Mouse (Mus musculus) limb, embryonic 13.5 days (tissue): ENCODE results near the gene Sytl3. TPM values are rescaled to one million over a fixed set of nuclear protein-coding genes. Genes with fewer than 3 reads are reported as not detected.
"Not testable (repeated sequence)": the region's sequence is repeated elsewhere in the genome, so short reads cannot be mapped to it uniquely, and the experiment has no call there.

Experiments used
- ATAC-seq: fragments of 200-750 bp; cut with Nextera tagmentation; 2 replicates; pipeline ENCODE4 v1.8.0; 2017; ENCODE audit warnings: low read depth, moderate number of reproducible peaks, moderate TSS enrichment; ENCODE audit not compliant: low FRiP score
- H3K27ac ChIP-seq: fragments of 300-500 bp; sonication (generic); 2 replicates; pipeline ENCODE4 v1.5.1; 2015; ENCODE audit warnings: inconsistent platforms, mild to moderate bottlenecking, moderate library complexity
- H3K27me3 ChIP-seq: fragments of 300-500 bp; sonication (generic); 2 replicates; pipeline ENCODE4 v1.6.1; 2015; ENCODE audit warnings: mild to moderate bottlenecking, inconsistent platforms
- H3K36me3 ChIP-seq: fragments of 300-500 bp; sonication (generic); 2 replicates; pipeline ENCODE4 v1.6.1; 2015; ENCODE audit warnings: inconsistent platforms, mild to moderate bottlenecking, moderate library complexity
- H3K4me1 ChIP-seq: fragments of 300-500 bp; sonication (generic); 2 replicates; pipeline ENCODE4 v1.6.1; 2015; ENCODE audit warnings: inconsistent platforms
- H3K4me2 ChIP-seq: fragments of 300-500 bp; sonication (generic); replicated peaks from 2 replicates; pipeline ENCODE4 v1.6.1; 2015; ENCODE audit warnings: inconsistent platforms, mild to moderate bottlenecking, moderate library complexity
- H3K4me3 ChIP-seq: fragments of 300-500 bp; sonication (generic); 2 replicates; pipeline ENCODE4 v1.5.1; 2015; ENCODE audit warnings: moderate library complexity, mild to moderate bottlenecking, inconsistent platforms
- H3K9ac ChIP-seq: fragments of 300-500 bp; sonication (generic); 2 replicates; pipeline ENCODE4 v1.6.1; 2015; ENCODE audit warnings: mild to moderate bottlenecking, inconsistent platforms
- H3K9me3 ChIP-seq: fragments of 300-500 bp; sonication (generic); 2 replicates; pipeline ENCODE4 v1.6.1; 2016; ENCODE audit warnings: inconsistent platforms
- WGBS: fragments of 180-500 bp; shearing (Covaris S2); methylation state at CpG from one replicate; pipeline ENCODE4 v1.1.7; 2015; 5-methylcytosine and 5-hydroxymethylcytosine counted together
- polyA plus RNA-seq: library from polyadenylated mRNA; unstranded; fragments of >200 nt; fragmentation: Nextera tagmentation; extraction: Ambion mirVana; gene quantifications from 2 replicates; pipeline ENCODE4 v1.2.1, GENCODE M21; 2015

Gene Sytl3
- polyA plus RNA-seq, 1 experiment from 2014 or later, result not detected

DNA sequence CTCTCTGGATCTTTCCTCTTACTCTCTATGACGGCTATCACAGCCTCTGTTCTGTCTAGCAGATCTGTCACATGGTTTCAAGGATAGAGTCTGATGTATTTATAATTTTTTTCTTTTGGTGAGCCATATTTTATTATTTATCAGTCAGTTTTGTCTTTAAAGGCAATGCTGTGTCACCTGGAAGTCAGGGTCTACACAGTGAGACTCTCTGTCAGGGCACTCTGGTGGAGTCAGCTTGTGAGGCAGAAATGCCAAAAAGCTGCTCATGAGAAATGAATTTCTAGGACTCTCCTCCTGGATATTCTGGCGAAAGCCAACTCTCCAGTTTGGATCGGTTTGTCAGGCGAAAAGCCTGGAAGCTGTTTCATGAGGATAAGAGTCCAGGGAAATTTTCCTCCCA lies 23.1 kb upstream of the Sytl3 start:
- H3K4me1 ChIP-seq, H3K9ac ChIP-seq, H3K36me3 ChIP-seq, H3K4me2 ChIP-seq, H3K27me3 ChIP-seq, H3K27ac ChIP-seq, H3K9me3 ChIP-seq, H3K4me3 ChIP-seq, ATAC-seq: not testable (repeated sequence)
- 100% methylated on average over 2 of the region's 4 CpGs for WGBS

DNA sequence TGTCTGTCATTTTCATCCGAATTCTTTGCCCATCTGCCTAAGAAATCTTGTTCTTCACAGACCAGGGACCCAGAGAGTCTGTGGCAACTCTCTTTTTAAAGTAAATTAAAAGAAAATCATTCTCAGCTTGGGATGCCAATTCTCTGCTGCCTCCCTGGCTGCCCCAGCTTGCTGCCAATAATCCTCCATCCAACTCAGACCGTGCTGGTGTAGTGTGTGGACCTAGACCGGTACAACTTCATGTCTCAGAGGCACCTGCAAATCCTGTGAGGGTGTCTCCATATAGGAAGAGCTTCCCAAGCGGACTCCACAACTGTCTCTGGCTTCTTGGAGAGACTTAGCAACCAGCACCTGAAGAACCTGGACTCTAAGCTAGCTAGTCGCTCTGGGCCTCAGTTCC lies 22.0 kb upstream of the Sytl3 start:
- WGBS, result 82% methylated on average over 5 of the region's 5 CpGs
- no peak overlapping the region for H3K9ac ChIP-seq
- no peak for ATAC-seq
- H3K4me3 ChIP-seq, result no peak overlapping the region
- no peaks in the 10 kb centered on the region for H3K27me3 ChIP-seq
- no peak overlapping the region for H3K4me2 ChIP-seq
- H3K9me3 ChIP-seq, result peaks cover 6% of the 10 kb centered on the region; the same call in 1 of the 2 replicates
- H3K4me1 ChIP-seq, result no peaks in the 10 kb centered on the region
- H3K36me3 ChIP-seq, result no peaks in the 10 kb centered on the region
- no peak overlapping the region for H3K27ac ChIP-seq

DNA sequence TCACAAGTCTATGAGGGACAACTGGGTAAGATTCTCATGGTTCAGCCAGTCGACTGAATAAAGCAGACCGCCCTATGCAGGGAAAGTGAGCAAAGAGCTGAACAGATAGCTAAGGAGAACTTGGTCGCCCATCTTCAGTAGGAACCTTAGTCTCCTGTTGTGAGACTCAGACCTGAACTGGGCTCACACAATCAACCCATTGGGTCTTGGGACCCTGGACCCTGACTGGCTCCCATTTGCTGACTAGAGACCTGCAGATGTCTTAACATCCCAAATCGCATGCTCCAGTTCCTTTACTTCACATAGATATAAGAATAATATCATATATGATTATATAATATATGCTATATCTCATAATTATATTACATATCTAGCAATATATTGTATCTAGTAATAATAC lies 21.5 kb upstream of the Sytl3 start:
- H3K4me1 ChIP-seq, H3K9me3 ChIP-seq, H3K9ac ChIP-seq, H3K27me3 ChIP-seq, H3K27ac ChIP-seq, H3K4me2 ChIP-seq, H3K4me3 ChIP-seq, ATAC-seq, H3K36me3 ChIP-seq: not testable (repeated sequence)
- WGBS, result 88% methylated on average over 4 of the region's 4 CpGs

DNA sequence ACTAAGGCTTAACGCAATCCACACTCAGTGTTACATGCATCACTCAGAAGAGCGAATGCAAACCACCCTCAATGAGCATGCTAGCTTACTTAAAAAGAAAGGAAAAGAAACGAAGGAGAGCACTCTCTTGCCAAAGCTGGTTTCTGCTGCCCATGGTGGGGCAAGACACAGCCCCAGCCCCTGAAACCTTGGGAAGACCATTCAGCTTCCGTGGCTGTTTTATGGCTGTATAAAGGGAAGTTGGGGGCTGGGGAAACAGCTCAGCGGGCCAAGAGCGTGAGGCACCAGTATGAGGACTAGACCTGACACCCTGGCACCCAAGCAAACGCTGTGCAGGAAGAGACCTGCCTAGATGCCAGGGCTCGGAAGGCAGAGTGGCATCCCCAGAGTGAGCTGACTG lies 20.4 kb upstream of the Sytl3 start:
- not testable (repeated sequence) for ATAC-seq, H3K27ac ChIP-seq, H3K9me3 ChIP-seq, H3K4me1 ChIP-seq, H3K9ac ChIP-seq, H3K27me3 ChIP-seq, H3K4me3 ChIP-seq, H3K4me2 ChIP-seq, H3K36me3 ChIP-seq
- WGBS, result 81% methylated on average over 8 of the region's 8 CpGs

DNA sequence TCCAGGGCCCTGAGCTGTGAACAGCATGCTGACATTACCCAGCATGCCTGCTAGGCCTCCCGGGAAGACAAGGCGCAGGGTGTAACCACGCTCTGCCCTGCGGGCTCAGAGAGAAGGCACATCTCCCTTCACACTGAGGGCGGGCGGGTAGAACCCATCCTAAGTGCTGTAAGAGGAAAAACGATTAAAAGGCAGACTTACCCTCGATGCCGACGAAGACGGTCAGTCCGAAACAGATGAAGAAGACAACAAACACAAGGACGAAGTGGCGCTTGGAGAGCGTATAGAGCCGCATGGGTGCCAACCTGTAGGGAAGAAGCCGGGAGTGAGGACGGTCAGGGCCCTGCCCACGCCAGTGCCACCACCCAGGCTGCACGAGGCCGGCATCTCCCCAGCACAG lies 19.4 kb upstream of the Sytl3 start:
- H3K9me3 ChIP-seq, ATAC-seq, H3K9ac ChIP-seq, H3K4me1 ChIP-seq, H3K4me3 ChIP-seq, H3K4me2 ChIP-seq, H3K27me3 ChIP-seq, H3K36me3 ChIP-seq, H3K27ac ChIP-seq: not testable (repeated sequence)
- WGBS, result 93% methylated on average over 16 of the region's 21 CpGs

DNA sequence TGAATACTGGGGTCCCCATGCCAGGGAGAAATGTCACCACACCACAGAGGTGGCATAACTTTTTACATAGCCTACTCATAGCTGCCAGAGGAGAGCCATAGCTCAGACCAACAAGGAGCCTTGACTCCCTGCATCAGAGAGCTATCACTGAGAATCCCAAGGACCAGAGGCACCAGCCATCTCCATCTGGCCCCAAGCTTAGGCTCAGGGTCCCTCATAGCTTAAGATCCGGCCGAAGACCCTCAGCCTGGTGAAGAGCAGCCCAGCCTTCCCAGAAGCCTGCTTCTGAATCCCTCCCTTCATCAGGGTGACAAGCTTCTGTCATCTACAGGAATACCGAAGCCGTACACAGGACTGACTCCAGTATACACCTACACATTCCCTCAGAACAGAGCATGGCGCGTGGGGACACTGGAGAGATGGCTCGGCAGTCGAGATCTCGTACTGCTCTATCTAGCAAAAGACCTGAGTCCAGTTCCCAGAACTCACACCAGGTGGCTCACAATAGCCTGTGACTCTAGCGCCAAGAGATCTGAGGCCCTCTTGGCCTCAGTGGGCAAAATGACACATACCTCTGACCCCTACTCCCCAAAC lies 18.8 kb upstream of the Sytl3 start:
- not testable (repeated sequence) for ATAC-seq, H3K36me3 ChIP-seq, H3K27me3 ChIP-seq, H3K4me1 ChIP-seq, H3K9ac ChIP-seq, H3K9me3 ChIP-seq, H3K4me2 ChIP-seq, H3K4me3 ChIP-seq, H3K27ac ChIP-seq
- WGBS, result 93% methylated on average over 10 of the region's 10 CpGs

DNA sequence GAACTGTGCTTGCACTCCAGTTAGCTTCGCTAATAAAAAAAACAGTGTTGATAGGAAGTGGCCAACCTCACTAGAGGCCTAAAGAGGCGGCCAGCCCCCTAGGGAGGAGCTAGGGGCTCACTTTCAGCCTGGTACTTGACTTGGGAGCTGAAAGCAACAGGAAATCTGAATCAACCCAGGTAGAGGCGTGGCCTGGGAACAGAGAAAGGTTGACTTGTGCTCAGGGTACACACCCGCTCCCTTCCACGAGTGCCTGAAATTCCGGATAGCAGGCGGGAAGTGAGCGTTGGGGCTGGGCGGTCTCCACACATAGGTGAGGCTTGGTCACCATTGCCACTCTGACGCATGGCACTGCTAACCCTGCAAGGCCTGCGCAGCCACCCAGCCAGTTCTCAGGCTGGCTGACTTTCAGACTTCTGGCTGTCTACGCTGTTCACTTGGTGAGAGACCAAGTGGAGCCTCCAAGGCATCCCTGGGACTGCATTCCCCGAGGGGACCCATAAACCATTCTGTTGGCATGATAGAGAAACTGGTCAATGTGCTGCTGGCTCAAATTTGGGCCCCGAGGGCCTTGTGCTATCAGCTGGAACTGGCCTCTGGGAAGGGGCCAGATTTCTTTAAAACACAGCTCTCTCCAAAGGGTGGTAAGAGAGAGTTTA lies 18.0 kb upstream of the Sytl3 start:
- not testable (repeated sequence) for H3K9me3 ChIP-seq, H3K36me3 ChIP-seq, H3K27ac ChIP-seq, H3K27me3 ChIP-seq, H3K4me1 ChIP-seq, H3K4me2 ChIP-seq, H3K4me3 ChIP-seq, H3K9ac ChIP-seq
- 67% methylated on average over 14 of the region's 14 CpGs for WGBS
- peak; percentile 51; the same call in 1 of the 2 replicates for ATAC-seq

DNA sequence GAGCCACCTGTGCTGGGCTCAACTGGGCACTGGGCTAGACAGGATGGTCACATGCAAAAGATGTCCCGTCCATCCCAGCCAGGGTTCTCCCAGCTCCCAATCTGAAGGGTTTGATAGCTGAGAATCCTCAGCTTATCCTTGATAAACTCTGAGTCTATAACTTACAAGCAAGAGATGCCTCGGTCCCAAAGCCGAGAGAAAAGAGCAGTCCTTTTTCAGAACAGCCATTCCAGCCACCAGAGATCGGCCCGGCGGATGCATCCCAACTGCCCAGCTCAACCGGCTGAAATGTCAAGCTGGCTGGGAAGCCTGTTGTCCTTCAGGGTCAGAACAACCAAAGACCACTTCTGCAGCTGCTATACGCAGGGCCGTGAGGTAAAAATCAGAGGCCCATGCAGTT lies 14.7 kb upstream of the Sytl3 start:
- H3K9me3 ChIP-seq, H3K27me3 ChIP-seq, H3K9ac ChIP-seq, H3K4me1 ChIP-seq, H3K27ac ChIP-seq, H3K4me2 ChIP-seq, H3K4me3 ChIP-seq, H3K36me3 ChIP-seq, ATAC-seq: not testable (repeated sequence)
- WGBS, result 90% methylated on average over 9 of the region's 9 CpGs

DNA sequence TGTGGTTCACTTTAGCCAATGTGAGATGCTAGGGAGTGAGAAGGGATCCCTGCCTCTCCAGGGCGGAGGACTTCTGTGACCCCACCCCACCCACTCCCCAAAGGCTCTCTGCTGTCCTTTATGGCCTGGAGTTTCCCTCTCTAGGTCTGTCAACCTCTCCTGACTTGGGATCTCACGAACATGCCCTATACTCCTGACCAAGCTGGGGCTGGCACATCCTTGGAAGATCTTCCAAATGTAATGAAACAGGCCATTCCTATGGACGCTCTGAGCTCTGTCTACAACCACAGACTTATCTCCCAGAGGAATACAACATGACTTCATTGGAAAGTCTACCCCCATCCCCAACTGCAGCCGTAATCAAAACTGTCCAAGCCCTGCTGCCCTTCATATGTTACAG lies 14.2 kb upstream of the Sytl3 start:
- not testable (repeated sequence) for H3K27ac ChIP-seq, H3K36me3 ChIP-seq, H3K9ac ChIP-seq, H3K4me1 ChIP-seq, H3K4me3 ChIP-seq, H3K9me3 ChIP-seq, H3K4me2 ChIP-seq, ATAC-seq, H3K27me3 ChIP-seq
- WGBS, result 86% methylated on average over 4 of the region's 4 CpGs

DNA sequence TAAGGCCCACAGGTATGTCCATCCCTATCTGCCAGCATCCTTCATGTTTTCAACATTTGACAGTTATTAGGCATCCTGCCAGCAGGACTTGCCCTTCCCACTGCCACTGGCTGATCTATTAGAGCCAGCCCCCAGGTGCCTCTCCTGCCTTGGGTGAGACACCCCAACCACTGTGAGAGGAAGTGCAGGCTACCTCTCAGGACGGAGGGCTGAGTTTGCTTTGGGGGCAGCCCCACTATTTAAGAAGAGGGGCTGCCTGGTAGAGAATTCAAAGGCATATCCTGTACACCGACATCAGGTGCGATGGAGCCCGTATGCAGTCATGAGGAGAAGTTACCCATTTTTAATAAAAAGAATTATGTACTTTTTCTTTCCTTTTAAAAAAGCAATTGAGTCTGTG lies 13.2 kb upstream of the Sytl3 start:
- not testable (repeated sequence) for H3K9ac ChIP-seq, H3K27ac ChIP-seq, H3K4me3 ChIP-seq, H3K36me3 ChIP-seq, H3K9me3 ChIP-seq, ATAC-seq, H3K4me1 ChIP-seq, H3K4me2 ChIP-seq, H3K27me3 ChIP-seq
- 93% methylated on average over 4 of the region's 4 CpGs for WGBS

DNA sequence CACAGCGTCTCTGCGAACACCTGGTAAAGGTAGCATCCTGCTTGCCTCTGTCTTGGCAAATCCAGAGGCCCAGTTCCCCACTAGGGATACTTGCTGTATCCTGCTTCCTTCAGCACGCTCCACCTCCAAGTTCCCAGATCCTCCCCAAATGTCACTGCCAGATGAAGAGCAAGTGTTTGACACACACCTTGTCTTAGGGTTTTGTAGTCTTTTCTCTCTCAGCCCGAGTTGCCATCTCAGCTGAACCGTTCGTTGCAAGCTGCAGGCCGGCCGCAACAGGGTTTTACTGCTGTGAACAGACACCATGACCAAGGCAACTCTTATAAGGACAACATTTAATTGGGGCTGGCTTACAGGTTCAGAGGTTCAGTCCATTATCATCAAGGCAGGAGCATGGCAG lies 12.1 kb upstream of the Sytl3 start:
- not testable (repeated sequence) for H3K4me3 ChIP-seq, H3K4me1 ChIP-seq, H3K36me3 ChIP-seq, H3K4me2 ChIP-seq, H3K27me3 ChIP-seq, H3K9ac ChIP-seq, H3K9me3 ChIP-seq, H3K27ac ChIP-seq, ATAC-seq
- WGBS, result 97% methylated on average over 8 of the region's 8 CpGs

DNA sequence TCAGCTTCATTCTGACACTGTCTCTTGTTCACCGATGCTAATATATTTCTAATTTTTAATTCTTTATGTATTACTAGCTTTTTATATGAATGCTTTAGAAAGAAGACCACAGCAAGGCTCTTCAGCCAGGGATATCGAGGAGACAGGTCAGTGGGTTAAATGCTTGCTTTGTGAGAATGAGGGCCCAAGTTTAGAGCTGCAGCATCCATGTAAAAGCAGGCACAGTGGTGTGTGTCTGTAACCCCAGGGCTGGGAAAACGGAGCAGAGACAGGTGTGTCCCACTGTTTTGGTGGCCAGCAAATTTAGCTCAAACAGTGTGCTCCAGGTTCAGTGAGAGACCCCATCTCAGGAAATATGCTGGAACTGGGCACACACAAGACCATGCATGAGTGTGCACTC lies 11.4 kb upstream of the Sytl3 start:
- H3K27ac ChIP-seq, H3K4me2 ChIP-seq, ATAC-seq, H3K36me3 ChIP-seq, H3K4me3 ChIP-seq, H3K9me3 ChIP-seq, H3K9ac ChIP-seq, H3K27me3 ChIP-seq, H3K4me1 ChIP-seq: not testable (repeated sequence)
- 95% methylated on average over 3 of the region's 3 CpGs for WGBS

DNA sequence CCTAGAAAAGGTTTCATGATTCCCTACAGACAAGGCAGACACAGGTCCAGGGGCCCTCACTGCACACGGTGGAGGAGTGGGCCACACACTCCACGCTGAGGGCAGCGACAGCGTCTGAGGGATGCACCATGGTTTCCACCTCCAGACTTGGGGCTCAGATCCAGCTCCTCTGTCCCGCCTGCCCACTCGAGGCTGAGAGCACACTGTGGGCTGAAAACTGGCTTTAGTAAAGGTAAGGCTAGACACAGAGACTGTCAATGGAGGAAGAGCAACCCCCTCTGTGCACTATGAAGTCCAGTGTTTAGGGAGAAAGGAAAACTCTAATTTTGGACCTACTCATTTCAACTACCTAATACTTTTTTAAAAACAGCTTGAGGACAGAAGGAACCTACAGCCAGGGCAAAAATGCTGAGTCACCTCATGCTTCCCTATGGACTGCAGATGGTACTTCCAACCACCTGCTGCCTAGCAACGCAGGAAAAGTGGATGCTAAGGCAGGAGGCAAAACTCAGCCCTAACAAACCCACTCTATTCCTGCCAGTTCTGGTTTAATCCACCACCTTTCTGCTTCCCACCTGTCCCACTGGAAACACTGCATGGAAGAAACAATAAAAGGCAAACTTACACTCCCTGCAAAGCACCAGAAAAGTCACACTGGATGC lies 7.9 kb upstream of the Sytl3 start:
- H3K36me3 ChIP-seq, H3K27me3 ChIP-seq, H3K4me3 ChIP-seq, H3K27ac ChIP-seq, H3K4me2 ChIP-seq, H3K4me1 ChIP-seq, H3K9ac ChIP-seq, H3K9me3 ChIP-seq, ATAC-seq: not testable (repeated sequence)
- 83% methylated on average over 3 of the region's 7 CpGs for WGBS
